In genomic region chr2:91484698-91485097, GRCm38 (mm10) we compare ENCODE assay signal across 1 mouse cellular context.
TF ChIP-seq lines count a peak whose summit lies in the region.

No protein-coding gene starts in this region.

TF ChIP-seq in MEL, 35 proteins besides CTCF, POLR2A, EP300 and RAD21 (continued from another document):
- TF ChIP-seq USF2 (IDR thresholded peaks at IDR 0.05; ENCODE audit: borderline replicate concordance in 1 of 2, insufficient read depth in 1 of 2, low read depth in 1 of 2, low read length in 2 of 2) (peak in 1 of 2 experiments; percentile 54; a peak in 1 of 4 replicates), POLR2AphosphoS5 (IDR thresholded peaks at IDR 0.05; ENCODE audit: borderline replicate concordance, low read depth, low read length) (no peak), USF1 (IDR thresholded peaks at IDR 0.05; ENCODE audit: low read depth, low read length) (peak; percentile 89), JUND (IDR thresholded peaks at IDR 0.05; ENCODE audit: low read depth, low read length) (no peak), MAZ (IDR thresholded peaks at IDR 0.05; ENCODE audit: low read depth, low read length) (no peak), HCFC1 (IDR thresholded peaks at IDR 0.05; ENCODE audit: low read depth, low read length) (0 out of 2 replicates have a peak, but pooled peaks have one; percentile 11)
